Mouse (Mus musculus): ENCODE measurements around the gene Sgk1. TPM values are rescaled to one million over a fixed set of nuclear protein-coding genes. Genes with fewer than 3 reads are reported as not detected.

Gene Sgk1
- polyA plus RNA-seq, 1 experiment from 2014 or later, result 40.0 TPM

- no peaks in the 10 kb centered on the region for H3K36me3 ChIP-seq
- no peak for ATAC-seq (ENCODE audit: low FRiP score)
- no peak overlapping the region for H3K27ac ChIP-seq
- H3K27me3 ChIP-seq, result no peaks in the 10 kb centered on the region
- H3K4me2 ChIP-seq, result no peak overlapping the region
- no peak overlapping the region for H3K9ac ChIP-seq
- no peak overlapping the region for H3K4me3 ChIP-seq
- WGBS, result 84% methylated on average over 16 of the region's 16 CpGs
- peaks cover 4% of the 10 kb centered on the region; the same call in 1 of the 2 replicates for H3K4me1 ChIP-seq (replicated peaks)
- H3K9me3 ChIP-seq, result no peaks in the 10 kb centered on the region
These were observed 33.9 kb upstream of the Sgk1 start for GRCm38 (mm10) chr10:21847931-21848670.

DNA sequence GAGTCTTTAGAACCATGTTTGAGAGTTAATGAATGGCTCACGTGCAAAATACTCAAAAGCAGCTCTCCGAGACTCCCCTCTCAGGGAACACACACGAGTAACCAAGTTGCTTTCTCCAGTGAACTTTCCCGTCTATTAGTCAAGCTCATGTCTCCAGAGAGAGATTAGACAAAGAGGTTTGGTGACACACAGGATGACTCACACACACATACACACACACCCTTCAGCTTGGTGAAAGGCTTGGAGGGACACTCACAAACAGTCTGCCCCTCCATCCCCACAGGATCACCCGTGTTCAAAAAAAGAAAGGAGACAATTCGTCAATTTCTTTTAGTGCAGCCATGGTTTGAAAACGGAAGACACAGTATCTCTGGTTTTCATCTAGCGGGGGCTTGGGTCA, 32.7 kb upstream of the Sgk1 start:
- ATAC-seq (ENCODE audit: low FRiP score), result no peak
- Histone ChIP-seq H3K9me3 (no peaks in the 10 kb centered on the region), H3K9ac (no peak overlapping the region), H3K4me2 (no peak overlapping the region), H3K4me3 (no peak overlapping the region), H3K36me3 (no peaks in the 10 kb centered on the region), H3K27ac (no peak overlapping the region), H3K27me3 (no peaks in the 10 kb centered on the region), H3K4me1 (replicated peaks) (peaks cover 4% of the 10 kb centered on the region; the same call in 1 of the 2 replicates)
- WGBS, result 85% methylated on average over 8 of the region's 8 CpGs

- WGBS, result 87% methylated on average over 3 of the region's 3 CpGs
- H3K36me3 ChIP-seq, result no peaks in the 10 kb centered on the region
- no peak overlapping the region for H3K4me3 ChIP-seq
These were observed 31.7 kb upstream of the Sgk1 start for GRCm38 (mm10) chr10:21850330-21850729.

GRCm38 (mm10) chr10:21853122-21853521, 28.9 kb upstream of the Sgk1 start:
- Histone ChIP-seq H3K9ac (no peak overlapping the region), H3K9me3 (no peaks in the 10 kb centered on the region), H3K27ac (no peak overlapping the region), H3K4me1 (replicated peaks) (peaks cover 4% of the 10 kb centered on the region), H3K4me2 (no peak overlapping the region), H3K36me3 (no peaks in the 10 kb centered on the region), H3K27me3 (no peaks in the 10 kb centered on the region), H3K4me3 (no peak overlapping the region)
- ATAC-seq (ENCODE audit: low FRiP score), result no peak
- WGBS, result 94% methylated on average over 6 of the region's 6 CpGs

More at GRCm38 (mm10) chr10:21850330-21850729, 31.7 kb upstream of the Sgk1 start:
- Histone ChIP-seq H3K27me3 (no peaks in the 10 kb centered on the region), H3K9me3 (no peaks in the 10 kb centered on the region), H3K27ac (no peak overlapping the region), H3K4me2 (no peak overlapping the region), H3K4me1 (replicated peaks) (no peaks in the 10 kb centered on the region), H3K9ac (no peak overlapping the region)
- no peak for ATAC-seq (ENCODE audit: low FRiP score)

DNA sequence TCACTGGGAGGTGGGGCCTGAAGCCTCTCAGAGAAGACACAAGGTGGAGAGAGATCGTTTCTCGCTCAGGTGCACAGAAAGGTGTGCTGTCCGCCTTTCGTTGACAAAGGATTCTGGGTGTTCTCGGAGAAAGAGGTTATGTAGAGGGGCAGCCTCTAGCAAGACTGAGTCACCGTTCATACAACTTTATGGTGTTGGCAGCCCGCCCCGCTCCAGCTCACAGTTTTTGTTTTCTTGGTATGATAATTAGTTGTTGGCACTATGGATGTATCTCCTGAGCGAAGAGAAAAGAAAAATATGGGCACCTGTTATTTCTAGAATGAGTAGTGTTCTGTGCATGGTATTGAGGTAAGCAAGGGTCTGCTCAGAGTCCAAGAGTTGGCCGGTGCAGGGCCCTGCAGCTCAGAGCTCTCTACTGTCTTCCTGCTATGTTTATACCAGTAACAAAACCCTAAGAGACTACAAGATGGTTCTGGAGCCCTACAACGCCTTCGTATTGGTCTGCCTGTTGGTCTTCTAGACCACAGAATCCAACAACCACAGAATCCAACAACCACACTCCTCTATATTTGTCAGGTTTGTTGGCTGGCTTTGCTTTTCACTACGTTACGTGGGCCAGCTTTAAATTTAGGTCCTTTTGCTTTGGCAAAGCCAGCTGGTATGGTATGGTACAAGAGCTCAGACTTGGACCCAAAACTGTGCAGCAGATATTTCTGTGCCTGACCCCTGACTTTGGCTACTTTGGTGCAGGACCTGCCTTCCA, 28.2 kb upstream of the Sgk1 start:
- Histone ChIP-seq H3K9ac (no peak overlapping the region), H3K27ac (no peak overlapping the region), H3K4me3 (no peak overlapping the region), H3K4me1 (replicated peaks) (peaks cover 4% of the 10 kb centered on the region), H3K4me2 (no peak overlapping the region), H3K36me3 (no peaks in the 10 kb centered on the region), H3K27me3 (no peaks in the 10 kb centered on the region), H3K9me3 (no peaks in the 10 kb centered on the region)
- ATAC-seq (ENCODE audit: low FRiP score), result no peak
- 93% methylated on average over 14 of the region's 14 CpGs for WGBS

GRCm38 (mm10) chr10:21855338-21855737, 26.6 kb upstream of the Sgk1 start:
- H3K4me1 ChIP-seq (replicated peaks), result peaks cover 4% of the 10 kb centered on the region
- WGBS, result 90% methylated on average over 7 of the region's 7 CpGs

DNA sequence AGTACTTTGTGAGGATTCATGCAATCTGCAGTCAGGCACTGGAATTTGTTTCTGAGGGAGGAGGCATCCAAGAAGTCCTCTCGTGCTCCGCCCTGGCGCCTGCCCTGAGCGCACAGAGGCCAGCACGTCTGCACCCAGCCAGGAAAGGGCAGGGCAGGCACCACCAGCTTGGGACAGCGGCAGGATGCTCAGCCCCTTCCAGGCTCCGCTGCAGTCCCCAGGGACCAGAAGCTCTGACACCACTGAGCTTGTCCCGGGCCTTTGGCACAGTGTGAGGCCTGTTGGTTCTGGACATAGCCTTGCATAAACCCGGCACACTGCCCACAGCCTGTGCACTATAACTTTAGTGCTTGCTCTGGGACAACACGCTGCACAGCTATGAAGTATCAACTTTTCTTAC, 24.3 kb upstream of the Sgk1 start:
- WGBS, result 73% methylated on average over 10 of the region's 10 CpGs
- H3K9ac ChIP-seq, result no peak overlapping the region
- H3K4me3 ChIP-seq, result no peak overlapping the region
- H3K36me3 ChIP-seq, result no peaks in the 10 kb centered on the region
- H3K4me1 ChIP-seq (replicated peaks), result peaks cover 4% of the 10 kb centered on the region
- no peak for ATAC-seq (ENCODE audit: low FRiP score)
- H3K27me3 ChIP-seq, result no peaks in the 10 kb centered on the region
- no peaks in the 10 kb centered on the region for H3K9me3 ChIP-seq
- no peak overlapping the region for H3K4me2 ChIP-seq
- no peak overlapping the region for H3K27ac ChIP-seq

More at GRCm38 (mm10) chr10:21855338-21855737, 26.6 kb upstream of the Sgk1 start:
- no peaks in the 10 kb centered on the region for H3K9me3 ChIP-seq
- no peak overlapping the region for H3K4me2 ChIP-seq
- no peaks in the 10 kb centered on the region for H3K36me3 ChIP-seq
- no peak overlapping the region for H3K9ac ChIP-seq
- no peak for ATAC-seq (ENCODE audit: low FRiP score)
- H3K27me3 ChIP-seq, result no peaks in the 10 kb centered on the region
- H3K4me3 ChIP-seq, result no peak overlapping the region
- H3K27ac ChIP-seq, result no peak overlapping the region

DNA sequence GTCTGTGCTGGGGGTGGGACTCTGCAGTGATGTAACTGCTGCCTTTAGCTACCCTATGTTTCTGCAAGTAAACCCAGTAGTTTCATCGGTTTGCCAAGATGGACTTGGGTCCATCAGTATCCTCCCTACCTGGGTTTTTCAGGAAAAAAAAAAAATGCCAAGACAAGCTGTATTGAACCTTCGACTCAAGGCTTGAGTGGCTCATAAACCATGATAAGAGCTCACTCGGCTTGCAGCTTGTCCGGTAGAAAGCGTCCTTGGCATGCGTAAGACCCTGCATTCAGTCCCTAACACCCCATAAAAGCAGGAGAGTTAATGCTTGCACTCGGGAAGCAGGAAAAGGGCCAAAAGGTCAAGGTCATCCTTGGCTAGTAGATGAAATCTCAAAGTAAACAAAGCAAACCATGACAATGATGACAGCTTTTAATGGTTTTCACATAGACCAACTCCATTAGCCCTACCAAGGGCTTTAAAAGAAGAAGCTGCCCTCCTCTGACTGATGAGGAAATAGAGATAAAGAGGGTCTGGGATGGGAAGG, 23.5 kb upstream of the Sgk1 start:
- WGBS, result 86% methylated on average over 7 of the region's 7 CpGs
- ATAC-seq (ENCODE audit: low FRiP score), result no peak
- Histone ChIP-seq H3K9ac (no peak overlapping the region), H3K4me3 (no peak overlapping the region), H3K4me1 (replicated peaks) (peaks cover 4% of the 10 kb centered on the region), H3K4me2 (no peak overlapping the region), H3K27me3 (no peaks in the 10 kb centered on the region), H3K9me3 (no peaks in the 10 kb centered on the region), H3K36me3 (no peaks in the 10 kb centered on the region), H3K27ac (no peak overlapping the region)

GRCm38 (mm10) chr10:21866504-21866903, 15.5 kb upstream of the Sgk1 start:
- H3K4me2 ChIP-seq, result no peak overlapping the region
- H3K36me3 ChIP-seq, result no peaks in the 10 kb centered on the region
- no peak overlapping the region for H3K9ac ChIP-seq
- ATAC-seq (ENCODE audit: low FRiP score), result no peak
- no peak overlapping the region for H3K4me3 ChIP-seq
- H3K9me3 ChIP-seq, result no peaks in the 10 kb centered on the region
- H3K27me3 ChIP-seq, result no peaks in the 10 kb centered on the region
- H3K4me1 ChIP-seq (replicated peaks), result no peaks in the 10 kb centered on the region
- 41% methylated on average over 4 of the region's 4 CpGs for WGBS
- H3K27ac ChIP-seq, result no peak overlapping the region

- Histone ChIP-seq H3K27me3 (no peaks in the 10 kb centered on the region), H3K4me1 (replicated peaks) (no peaks in the 10 kb centered on the region), H3K4me3 (no peak overlapping the region), H3K9ac (no peak overlapping the region), H3K36me3 (no peaks in the 10 kb centered on the region), H3K4me2 (no peak overlapping the region), H3K9me3 (no peaks in the 10 kb centered on the region), H3K27ac (no peak overlapping the region)
- no peak for ATAC-seq (ENCODE audit: low FRiP score)
- WGBS, result 91% methylated on average over 2 of the region's 2 CpGs
These were observed 13.8 kb upstream of the Sgk1 start for GRCm38 (mm10) chr10:21868221-21868620.

DNA sequence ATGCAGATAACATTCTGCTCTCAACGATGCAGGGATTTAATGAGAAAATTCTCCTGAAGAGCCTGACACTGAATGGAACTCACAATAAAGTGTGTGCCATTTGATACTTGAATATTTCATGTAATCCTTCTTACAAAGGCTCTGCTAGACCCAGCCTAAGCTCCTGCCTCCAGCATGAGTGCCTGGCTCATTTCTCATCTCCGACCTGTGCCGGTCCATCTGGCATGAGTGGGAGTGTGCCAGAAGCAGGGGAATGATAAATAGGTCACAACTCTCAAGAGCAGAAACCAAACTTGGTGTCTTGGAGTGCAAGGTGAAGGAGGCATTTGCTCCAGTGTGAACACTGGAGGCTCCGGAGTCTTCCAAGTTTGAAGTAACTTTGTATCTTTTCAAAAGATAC, 13.4 kb upstream of the Sgk1 start:
- Histone ChIP-seq H3K9ac (no peak overlapping the region), H3K36me3 (no peaks in the 10 kb centered on the region), H3K4me3 (no peak overlapping the region), H3K9me3 (no peaks in the 10 kb centered on the region), H3K4me1 (replicated peaks) (no peaks in the 10 kb centered on the region), H3K27ac (no peak overlapping the region), H3K4me2 (no peak overlapping the region), H3K27me3 (no peaks in the 10 kb centered on the region)
- no peak for ATAC-seq (ENCODE audit: low FRiP score)
- 79% methylated on average over 4 of the region's 4 CpGs for WGBS

GRCm38 (mm10) chr10:21881837-21882183, 174 bp upstream of the Sgk1 start:
- Histone ChIP-seq H3K36me3 (no peaks in the 10 kb centered on the region), H3K27me3 (no peaks in the 10 kb centered on the region), H3K4me3 (peak overlapping the region; percentile 54), H3K27ac (peak overlapping the region; percentile 93), H3K4me2 (peak overlapping the region; percentile 69), H3K9ac (peak overlapping the region; percentile 75), H3K9me3 (no peaks in the 10 kb centered on the region), H3K4me1 (replicated peaks) (peaks cover 24% of the 10 kb centered on the region)
- 26% methylated on average over 4 of the region's 4 CpGs for WGBS
- ATAC-seq (ENCODE audit: low FRiP score), result no peak

Measured in hindbrain, embryonic 13.5 days (tissue).